25 mouse cellular contexts compared by ENCODE assay signal in the genomic region with DNA sequence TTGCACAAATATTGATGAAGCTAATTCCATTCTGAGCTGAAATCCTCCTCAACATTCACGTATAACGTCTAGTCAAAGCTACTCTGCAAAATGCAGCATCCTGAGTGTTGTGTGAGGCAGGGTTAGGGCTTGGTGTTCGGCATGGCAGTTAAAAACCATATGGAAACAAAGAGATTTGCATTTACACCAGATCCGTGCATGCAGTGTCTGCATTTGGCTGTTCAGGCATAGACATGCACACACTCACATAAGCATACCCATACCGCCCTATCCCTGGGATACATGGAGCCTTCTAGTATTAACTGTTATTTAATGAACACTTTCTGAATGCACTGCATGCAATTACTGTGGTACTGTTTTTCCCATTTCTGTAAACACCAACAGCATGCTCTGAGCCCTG.
DNase-seq lines count a peak whose midpoint lies in the region; ATAC-seq and TF ChIP-seq lines count a peak whose summit lies in the region.
"Had no signal": no experiment of that assay in that cellular context is flagged by ENCODE, and none has a peak within 500 bp of the region (broad histone marks: within the 10 kb centered on the region; RNA-seq: fewer than 3 reads in every experiment).

No protein-coding gene starts in this region.

- TF ChIP-seq CTCF in brain, embryonic 14.5 days (IDR thresholded peaks at IDR 0.05; ENCODE audit: borderline replicate concordance, extremely low read depth, insufficient read depth, insufficient read length), result no peak
- no peak for TF ChIP-seq CTCF in forebrain, postnatal 0 days (IDR thresholded peaks at IDR 0.05; ENCODE audit: low read depth)

- H3K27me3 ChIP-seq in forebrain, embryonic 13.5 days, result no peaks in the 10 kb centered on the region
- no peaks in the 10 kb centered on the region for H3K27me3 ChIP-seq in forebrain, embryonic 10.5 days (ENCODE audit: poor library complexity, severe bottlenecking)
- no peaks in the 10 kb centered on the region for H3K27me3 ChIP-seq in forebrain, embryonic 15.5 days
- no peaks in the 10 kb centered on the region for H3K27me3 ChIP-seq in forebrain, embryonic 12.5 days
- no peaks in the 10 kb centered on the region for H3K27me3 ChIP-seq in forebrain, postnatal 0 days (ENCODE audit: insufficient read depth, low read length)
- H3K27me3 ChIP-seq: CH12.LX; embryonic facial prominence, embryonic 13.5 days; embryonic facial prominence, embryonic 15.5 days; Patski had no signal

- H3K36me3 ChIP-seq in forebrain, embryonic 13.5 days (ENCODE audit: poor library complexity, severe bottlenecking), result no peaks in the 10 kb centered on the region
- H3K36me3 ChIP-seq in forebrain, embryonic 10.5 days (replicated peaks), result no peaks in the 10 kb centered on the region
- H3K36me3 ChIP-seq in forebrain, embryonic 15.5 days, result no peaks in the 10 kb centered on the region
- H3K36me3 ChIP-seq in forebrain, embryonic 12.5 days (replicated peaks), result no peaks in the 10 kb centered on the region
- H3K36me3 ChIP-seq in forebrain, postnatal 0 days (ENCODE audit: insufficient read depth), result no peaks in the 10 kb centered on the region
- H3K36me3 ChIP-seq: embryonic facial prominence, embryonic 13.5 days; embryonic facial prominence, embryonic 15.5 days; G1E had no signal

- H3K9ac ChIP-seq in forebrain, embryonic 13.5 days, result no peak overlapping the region
- H3K9ac ChIP-seq in forebrain, embryonic 15.5 days (replicated peaks), result no peak overlapping the region
- no peak overlapping the region for H3K9ac ChIP-seq in forebrain, embryonic 12.5 days
- H3K9ac ChIP-seq in forebrain, postnatal 0 days, result no peak overlapping the region
- H3K9ac ChIP-seq: embryonic facial prominence, embryonic 13.5 days; embryonic facial prominence, embryonic 15.5 days had no signal

- H3K4me3 ChIP-seq in forebrain, embryonic 13.5 days, result no peak overlapping the region
- H3K4me3 ChIP-seq in forebrain, embryonic 10.5 days, result no peak overlapping the region
- H3K4me3 ChIP-seq in forebrain, embryonic 15.5 days, result no peak overlapping the region
- H3K4me3 ChIP-seq in forebrain, embryonic 12.5 days (replicated peaks), result no peak overlapping the region
- no peak overlapping the region for H3K4me3 ChIP-seq in forebrain, postnatal 0 days (ENCODE audit: low read depth, low read length)
- H3K4me3 ChIP-seq: embryonic facial prominence, embryonic 13.5 days; embryonic facial prominence, embryonic 15.5 days; erythroblast, embryonic 14.5 days had no signal

- no peaks in the 10 kb centered on the region for H3K9me3 ChIP-seq in forebrain, embryonic 13.5 days (replicated peaks)
- H3K9me3 ChIP-seq in forebrain, embryonic 10.5 days, result no peaks in the 10 kb centered on the region
- H3K9me3 ChIP-seq in forebrain, embryonic 15.5 days, result no peaks in the 10 kb centered on the region
- H3K9me3 ChIP-seq in forebrain, embryonic 12.5 days, result no peaks in the 10 kb centered on the region
- no peaks in the 10 kb centered on the region for H3K9me3 ChIP-seq in forebrain, postnatal 0 days (ENCODE audit: low read length)
- H3K9me3 ChIP-seq: embryonic facial prominence, embryonic 13.5 days; embryonic facial prominence, embryonic 15.5 days had no signal

- no peak for DNase-seq in forebrain, embryonic 10.5 days (ENCODE audit: extremely low spot score, low spot score)
- peak; percentile 61 for DNase-seq in brain, embryonic 14.5 days (ENCODE audit: low read depth)
- peak; percentile 54 for DNase-seq in forebrain, postnatal 0 days
- DNase-seq: adrenal gland, adult 8-10 months; adrenal gland, postnatal 25 days; B cell, adult 2 months; cerebellum, adult 11 months; cerebellum, adult 18-20 months; cerebellum, adult 8-10 months; cerebellum, adult 9-11 months; cerebellum, postnatal 14 days; cerebellum, postnatal 36 days; embryo, embryonic 11 days had no signal

- peak; percentile 65 for ATAC-seq in forebrain, embryonic 13.5 days
- peak; percentile 77 for ATAC-seq in forebrain, embryonic 15.5 days (replicated peaks)
- no peak for ATAC-seq in forebrain, embryonic 12.5 days (ENCODE audit: low FRiP score)
- ATAC-seq in forebrain, postnatal 0 days, result peak; percentile 63
- no peak for ATAC-seq in monocyte, adult 5-6 weeks (replicated peaks; ENCODE audit: insufficient number of reproducible peaks, low FRiP score, low TSS enrichment, poor library complexity, severe bottlenecking)
- ATAC-seq: activated CD4-positive, CD25-positive, alpha-beta regulatory T cell, adult 4 months; CD4-positive, CD25-positive, alpha-beta regulatory T cell, adult 4 months; Patski had no signal

- peak overlapping the region; percentile 12; the same call in 1 of the 2 replicates for H3K27ac ChIP-seq in forebrain, embryonic 13.5 days
- H3K27ac ChIP-seq in forebrain, embryonic 10.5 days, result no peak overlapping the region
- peak overlapping the region; percentile 42 for H3K27ac ChIP-seq in forebrain, embryonic 15.5 days (replicated peaks)
- H3K27ac ChIP-seq in forebrain, embryonic 12.5 days, result no peak overlapping the region
- peak overlapping the region; percentile 60; the same call in 1 of the 2 replicates for H3K27ac ChIP-seq in forebrain, postnatal 0 days (ENCODE audit: low read depth, low read length)
- H3K27ac ChIP-seq: embryonic facial prominence, embryonic 13.5 days; embryonic facial prominence, embryonic 15.5 days had no signal

- 72% methylated on average over 5 of the region's 5 CpGs for WGBS in forebrain, embryonic 13.5 days
- 88% methylated on average over 5 of the region's 5 CpGs for WGBS in forebrain, embryonic 10.5 days
- WGBS in forebrain, embryonic 15.5 days, result 45% methylated on average over 5 of the region's 5 CpGs
- 76% methylated on average over 5 of the region's 5 CpGs for WGBS in forebrain, embryonic 12.5 days
- WGBS in forebrain, postnatal 0 days, result 43% methylated on average over 5 of the region's 5 CpGs

- TF ChIP-seq POLR2A in brain, embryonic 14.5 days (IDR thresholded peaks at IDR 0.05; ENCODE audit: borderline replicate concordance, extremely low read depth, insufficient read depth, insufficient read length, poor library complexity, severe bottlenecking), result no peak

- peaks cover 7% of the 10 kb centered on the region; the same call in 1 of the 2 replicates for H3K4me1 ChIP-seq in forebrain, embryonic 13.5 days
- no peaks in the 10 kb centered on the region for H3K4me1 ChIP-seq in forebrain, embryonic 10.5 days
- H3K4me1 ChIP-seq in forebrain, embryonic 15.5 days, result peaks cover 14% of the 10 kb centered on the region; the same call in 1 of the 2 replicates
- no peaks in the 10 kb centered on the region for H3K4me1 ChIP-seq in forebrain, embryonic 12.5 days
- H3K4me1 ChIP-seq in forebrain, postnatal 0 days (ENCODE audit: insufficient read depth), result no peaks in the 10 kb centered on the region
- H3K4me1 ChIP-seq: embryonic facial prominence, embryonic 13.5 days; embryonic facial prominence, embryonic 15.5 days had no signal

- H3K4me2 ChIP-seq in forebrain, embryonic 13.5 days, result no peak overlapping the region
- H3K4me2 ChIP-seq in forebrain, embryonic 15.5 days (replicated peaks), result no peak overlapping the region
- no peak overlapping the region for H3K4me2 ChIP-seq in forebrain, embryonic 12.5 days
- H3K4me2 ChIP-seq in forebrain, postnatal 0 days (ENCODE audit: low read depth), result no peak overlapping the region
- H3K4me2 ChIP-seq: embryonic facial prominence, embryonic 13.5 days; embryonic facial prominence, embryonic 15.5 days had no signal

Comparison
In these comparisons a context has a peak if more than half of its experiments do, and no peak if none do; other contexts are left out.
1. ATAC-seq: peak in forebrain, embryonic 13.5 days (single experiment), forebrain, embryonic 15.5 days (single experiment) and forebrain, postnatal 0 days (single experiment); none in forebrain, embryonic 12.5 days (single experiment) and monocyte, adult 5-6 weeks (single experiment).
2. H3K27ac ChIP-seq: peak in forebrain, embryonic 13.5 days (single experiment), forebrain, embryonic 15.5 days (single experiment) and forebrain, postnatal 0 days (single experiment); none in forebrain, embryonic 10.5 days (single experiment) and forebrain, embryonic 12.5 days (single experiment).